Mouse (Mus musculus) heart, postnatal 10 days (tissue): ENCODE measurements at regions not wholly inside any gene's neighbourhood (a gene's known extent, or its start where the extent isn't known, plus 50 kb on each side); places are given as distances from the start of the nearest gene placed in this dataset.

Experiments
- DNase-seq, 2 experiments: peaks; one replicate each; pipeline ENCODE4 v3.0.0; 2021
- intact Hi-C: fragments of 180-260 bp; cut with DNase I; formaldehyde crosslinking; loops from one replicate; pipeline ENCODE4 v1.15.1; 2025

- intact Hi-C loops: no loop called here
- no peak for DNase-seq
Observed at GRCm38 (mm10) chr2:107376891-107377290, 86.5 kb downstream of the Kcna4 start.

DNA sequence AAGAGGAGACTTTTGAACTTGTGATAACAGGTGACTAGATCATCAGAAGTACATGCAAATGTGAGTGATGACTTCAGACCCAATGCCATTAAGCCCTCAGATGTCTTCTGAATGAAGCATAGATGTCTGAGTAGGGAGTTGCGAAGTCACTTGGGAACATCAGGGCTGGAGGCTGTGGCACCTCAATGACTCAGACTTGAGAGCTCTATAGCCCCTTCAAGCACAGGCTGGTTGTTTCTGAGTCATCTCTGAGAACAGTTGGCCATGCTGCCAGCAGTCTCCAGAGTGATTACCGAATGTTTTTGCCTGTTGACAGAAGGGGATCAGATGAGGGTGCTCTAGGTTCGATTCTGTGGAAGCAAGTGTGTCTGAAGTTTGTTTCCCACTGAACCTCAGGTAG is 102.4 kb downstream of the Kcna4 start:
- intact Hi-C loops: no loop called here
- DNase-seq: no peak

- intact Hi-C loops: no loop called here
- DNase-seq: peak; percentile 5 to 26
Observed at GRCm38 (mm10) chr2:107400471-107400870, 110.0 kb downstream of the Kcna4 start.
